Mouse (Mus musculus) limb, embryonic 15.5 days (tissue): ENCODE results near the gene Creb1. TPM values are rescaled to one million over a fixed set of nuclear protein-coding genes. Genes with fewer than 3 reads are reported as not detected.

ENCODE experiments used
- polyA plus RNA-seq: library from polyadenylated mRNA; unstranded; fragments of >200 nt; fragmentation: Nextera tagmentation; extraction: Ambion mirVana; gene quantifications from 2 replicates; pipeline ENCODE4 v1.2.1, GENCODE M21; 2015

Creb1 gene
- polyA plus RNA-seq, 1 experiment from 2014 or later, result 30.5 TPM

Other genes starting within 250 kb of the Creb1 start
- 25.4 and 31.7 TPM in 2 replicates for gene Mettl21a, start 84.6 kb downstream of the Creb1 start, polyA plus RNA-seq
- gene Ccnyl1, start 157.8 kb downstream of the Creb1 start, polyA plus RNA-seq, result 4.1 and 4.5 TPM in 2 replicates
- 1.8 and 1.9 TPM in 2 replicates for gene Fzd5, start 205.1 kb downstream of the Creb1 start, polyA plus RNA-seq